Mouse (Mus musculus): ENCODE measurements at regions not wholly inside any gene's neighbourhood (a gene's known extent, or its start where the extent isn't known, plus 50 kb on each side); places are given as distances from the start of the nearest gene placed in this dataset.

DNA sequence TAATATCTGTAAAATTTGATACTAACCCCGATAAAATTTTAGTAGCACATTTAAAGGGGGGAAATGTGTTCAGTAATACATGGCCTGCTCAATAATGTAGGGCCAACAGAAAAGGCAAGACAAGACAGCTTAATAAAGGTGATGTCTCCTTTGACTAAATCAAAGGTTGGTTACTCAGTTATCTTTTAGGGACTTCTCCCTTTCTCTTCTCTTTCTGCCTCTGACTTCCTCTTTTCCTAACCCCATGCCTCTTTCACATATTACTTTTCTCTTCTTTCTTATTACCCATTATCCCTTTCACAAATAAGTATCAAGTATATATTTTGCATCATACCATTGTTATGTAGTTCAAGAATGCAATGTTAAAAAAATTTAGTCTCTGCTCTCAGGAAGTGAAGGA is 510.2 kb upstream of the Kif18a start:
- Histone ChIP-seq H3K27ac (replicated peaks) (no peak overlapping the region), H3K4me2 (replicated peaks; ENCODE audit: low read depth) (no peak overlapping the region), H3K27me3 (ENCODE audit: control insufficient read depth, insufficient read depth, low read length) (no peaks in the 10 kb centered on the region), H3K4me1 (replicated peaks; ENCODE audit: control insufficient read depth, insufficient read depth) (no peaks in the 10 kb centered on the region), H3K9ac (ENCODE audit: low read length) (no peak overlapping the region), H3K9me3 (ENCODE audit: control insufficient read depth, low read length) (no peaks in the 10 kb centered on the region), H3K36me3 (ENCODE audit: control insufficient read depth, insufficient read depth, low read length) (no peaks in the 10 kb centered on the region), H3K4me3 (ENCODE audit: low read depth, low read length) (no peak overlapping the region)
- ATAC-seq (ENCODE audit: low FRiP score, low TSS enrichment) (no peak), DNase-seq (ENCODE audit: low spot score) (no peak)
- WGBS, result 89% methylated on average over 1 of the region's 1 CpGs
- no peak for TF ChIP-seq CTCF (IDR thresholded peaks at IDR 0.05; ENCODE audit: low read depth)
- TF ChIP-seq EP300 (optimal IDR thresholded peaks at IDR 0.05), result no peak

DNA sequence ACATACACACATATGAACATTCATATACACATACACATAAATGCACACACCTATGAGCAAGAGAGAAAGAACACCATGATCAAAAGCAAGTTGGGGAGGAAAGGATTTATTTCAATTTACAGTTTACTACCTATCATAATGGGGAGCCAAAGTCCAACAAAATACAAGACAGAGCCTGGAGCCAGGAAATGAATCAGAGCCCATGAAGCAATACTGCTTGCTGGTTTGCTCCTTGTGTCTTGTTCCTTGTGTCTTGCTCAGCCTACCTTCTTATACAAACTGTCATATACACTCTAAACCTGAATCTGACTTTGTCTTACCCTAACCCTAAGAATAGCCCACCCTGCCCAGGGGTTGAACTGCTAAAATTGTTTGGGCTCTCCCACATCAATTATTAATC is 497.1 kb upstream of the Kif18a start:
- Histone ChIP-seq H3K9me3 (ENCODE audit: control insufficient read depth, low read length) (no peaks in the 10 kb centered on the region), H3K4me2 (replicated peaks; ENCODE audit: low read depth) (no peak overlapping the region), H3K27ac (replicated peaks) (no peak overlapping the region), H3K4me1 (replicated peaks; ENCODE audit: control insufficient read depth, insufficient read depth) (no peaks in the 10 kb centered on the region), H3K4me3 (ENCODE audit: low read depth, low read length) (no peak overlapping the region), H3K36me3 (ENCODE audit: control insufficient read depth, insufficient read depth, low read length) (no peaks in the 10 kb centered on the region), H3K9ac (ENCODE audit: low read length) (no peak overlapping the region), H3K27me3 (ENCODE audit: control insufficient read depth, insufficient read depth, low read length) (no peaks in the 10 kb centered on the region)
- DNase-seq (ENCODE audit: low spot score) (no peak), ATAC-seq (ENCODE audit: low FRiP score, low TSS enrichment) (no peak)
- TF ChIP-seq CTCF (IDR thresholded peaks at IDR 0.05; ENCODE audit: low read depth), result no peak
- no peak for TF ChIP-seq EP300 (optimal IDR thresholded peaks at IDR 0.05)

DNA sequence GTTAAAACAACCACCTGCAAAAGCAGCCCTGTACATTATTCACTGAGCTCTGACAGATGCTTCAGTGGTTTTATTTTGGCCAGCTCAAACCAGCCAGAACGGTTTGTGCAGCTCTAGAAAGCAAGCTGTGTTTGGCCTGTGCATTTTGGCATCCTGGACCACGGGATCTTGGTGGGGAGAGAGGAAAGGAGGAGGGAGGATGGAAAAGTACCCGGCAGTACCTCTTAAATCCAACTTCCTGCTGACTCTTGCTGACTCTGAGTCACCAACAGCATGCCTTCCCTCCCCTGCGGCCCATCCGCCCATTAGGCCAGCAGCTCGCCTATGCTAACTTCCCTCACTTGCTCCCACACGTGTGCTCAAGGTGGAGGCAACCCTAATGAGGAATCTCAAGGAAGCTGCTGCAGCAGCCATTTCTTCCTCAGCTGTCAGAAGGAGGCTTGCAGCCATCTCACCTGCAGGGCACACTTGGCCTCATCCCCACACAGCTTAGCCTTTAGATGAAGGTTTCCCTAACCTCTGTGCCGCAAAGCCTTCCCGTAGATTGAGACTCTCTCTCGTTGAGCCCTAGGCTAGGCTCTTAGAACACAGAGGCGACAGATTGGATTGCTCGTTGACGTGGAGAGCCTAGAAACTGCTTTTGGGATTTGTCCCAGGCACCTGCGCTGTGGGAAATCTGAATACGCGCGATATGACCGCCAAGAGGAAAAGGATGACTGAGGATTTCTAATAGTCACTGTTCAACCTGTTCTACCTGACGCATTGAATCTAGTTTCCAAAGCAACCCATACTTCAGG is 495.2 kb upstream of the Kif18a start:
- ATAC-seq (ENCODE audit: low FRiP score, low TSS enrichment) (no peak), DNase-seq (ENCODE audit: low spot score) (no peak)
- no peaks in the 10 kb centered on the region for H3K27me3 ChIP-seq (ENCODE audit: control insufficient read depth, insufficient read depth, low read length)
- no peak for TF ChIP-seq CTCF (IDR thresholded peaks at IDR 0.05; ENCODE audit: low read depth)
- no peak for TF ChIP-seq EP300 (optimal IDR thresholded peaks at IDR 0.05)
- 78% methylated on average over 19 of the region's 19 CpGs for WGBS
- no peaks in the 10 kb centered on the region for H3K9me3 ChIP-seq (ENCODE audit: control insufficient read depth, low read length)
- no peak overlapping the region for H3K9ac ChIP-seq (ENCODE audit: low read length)
- H3K4me2 ChIP-seq (replicated peaks; ENCODE audit: low read depth), result no peak overlapping the region
- no peaks in the 10 kb centered on the region for H3K36me3 ChIP-seq (ENCODE audit: control insufficient read depth, insufficient read depth, low read length)
- no peaks in the 10 kb centered on the region for H3K4me1 ChIP-seq (replicated peaks; ENCODE audit: control insufficient read depth, insufficient read depth)
- H3K4me3 ChIP-seq (ENCODE audit: low read depth, low read length), result no peak overlapping the region
- H3K27ac ChIP-seq (replicated peaks), result no peak overlapping the region

DNA sequence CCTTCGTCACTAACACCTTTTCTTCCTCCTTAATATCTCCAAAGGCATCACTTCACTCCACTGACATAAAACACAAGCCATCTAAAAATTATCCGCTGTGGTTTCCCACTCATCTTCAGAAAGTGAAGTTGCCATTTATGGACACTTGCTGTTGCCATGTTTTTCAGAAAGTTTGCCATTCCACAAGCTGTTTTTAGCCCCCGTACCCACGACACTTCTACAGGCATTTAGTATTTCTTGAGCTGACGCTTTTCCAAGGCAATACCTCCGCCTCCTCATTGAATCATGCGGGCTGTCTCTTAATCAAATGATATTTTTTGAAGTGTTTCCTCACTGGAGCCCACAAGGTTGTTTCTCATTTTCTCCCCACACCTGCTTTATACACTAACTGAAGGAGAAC is 491.4 kb upstream of the Kif18a start:
- no peak overlapping the region for H3K27ac ChIP-seq (replicated peaks)
- no peak for TF ChIP-seq CTCF (IDR thresholded peaks at IDR 0.05; ENCODE audit: low read depth)
- TF ChIP-seq EP300 (optimal IDR thresholded peaks at IDR 0.05), result no peak
- 87% methylated on average over 7 of the region's 7 CpGs for WGBS
- no peaks in the 10 kb centered on the region for H3K4me1 ChIP-seq (replicated peaks; ENCODE audit: control insufficient read depth, insufficient read depth)
- DNase-seq (ENCODE audit: low spot score) (no peak), ATAC-seq (ENCODE audit: low FRiP score, low TSS enrichment) (no peak)
- no peak overlapping the region for H3K4me2 ChIP-seq (replicated peaks; ENCODE audit: low read depth)
- H3K36me3 ChIP-seq (ENCODE audit: control insufficient read depth, insufficient read depth, low read length), result no peaks in the 10 kb centered on the region
- no peak overlapping the region for H3K9ac ChIP-seq (ENCODE audit: low read length)
- H3K4me3 ChIP-seq (ENCODE audit: low read depth, low read length), result no peak overlapping the region
- H3K9me3 ChIP-seq (ENCODE audit: control insufficient read depth, low read length), result no peaks in the 10 kb centered on the region
- H3K27me3 ChIP-seq (ENCODE audit: control insufficient read depth, insufficient read depth, low read length), result no peaks in the 10 kb centered on the region

DNA sequence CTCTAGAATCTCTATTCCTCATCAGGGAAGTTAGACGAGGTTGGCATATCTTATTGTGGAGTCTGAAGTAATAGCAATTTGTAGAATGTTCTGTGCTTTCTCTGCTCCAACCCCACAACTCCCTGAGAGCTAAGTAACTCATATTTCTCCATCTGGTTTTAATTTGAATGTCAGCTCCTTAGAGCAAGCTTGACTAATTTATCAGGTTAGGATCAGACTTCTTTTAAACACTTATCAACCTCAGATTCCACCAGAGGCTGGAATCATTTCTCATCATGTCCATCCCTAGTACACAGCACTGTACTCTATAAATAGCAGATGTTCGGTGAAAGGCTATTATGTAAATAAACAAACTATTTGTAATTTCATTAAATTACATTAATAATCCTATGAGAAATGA is 485.4 kb upstream of the Kif18a start:
- Histone ChIP-seq H3K27ac (replicated peaks) (no peak overlapping the region), H3K9ac (ENCODE audit: low read length) (no peak overlapping the region), H3K9me3 (ENCODE audit: control insufficient read depth, low read length) (no peaks in the 10 kb centered on the region), H3K4me2 (replicated peaks; ENCODE audit: low read depth) (no peak overlapping the region), H3K4me1 (replicated peaks; ENCODE audit: control insufficient read depth, insufficient read depth) (no peaks in the 10 kb centered on the region), H3K27me3 (ENCODE audit: control insufficient read depth, insufficient read depth, low read length) (no peaks in the 10 kb centered on the region), H3K36me3 (ENCODE audit: control insufficient read depth, insufficient read depth, low read length) (no peaks in the 10 kb centered on the region), H3K4me3 (ENCODE audit: low read depth, low read length) (no peak overlapping the region)
- 47% methylated on average over 2 of the region's 2 CpGs for WGBS
- ATAC-seq (ENCODE audit: low FRiP score, low TSS enrichment), result no peak
- TF ChIP-seq CTCF (IDR thresholded peaks at IDR 0.05; ENCODE audit: low read depth) (no peak), EP300 (optimal IDR thresholded peaks at IDR 0.05) (no peak)
- no peak for DNase-seq (ENCODE audit: low spot score)

DNA sequence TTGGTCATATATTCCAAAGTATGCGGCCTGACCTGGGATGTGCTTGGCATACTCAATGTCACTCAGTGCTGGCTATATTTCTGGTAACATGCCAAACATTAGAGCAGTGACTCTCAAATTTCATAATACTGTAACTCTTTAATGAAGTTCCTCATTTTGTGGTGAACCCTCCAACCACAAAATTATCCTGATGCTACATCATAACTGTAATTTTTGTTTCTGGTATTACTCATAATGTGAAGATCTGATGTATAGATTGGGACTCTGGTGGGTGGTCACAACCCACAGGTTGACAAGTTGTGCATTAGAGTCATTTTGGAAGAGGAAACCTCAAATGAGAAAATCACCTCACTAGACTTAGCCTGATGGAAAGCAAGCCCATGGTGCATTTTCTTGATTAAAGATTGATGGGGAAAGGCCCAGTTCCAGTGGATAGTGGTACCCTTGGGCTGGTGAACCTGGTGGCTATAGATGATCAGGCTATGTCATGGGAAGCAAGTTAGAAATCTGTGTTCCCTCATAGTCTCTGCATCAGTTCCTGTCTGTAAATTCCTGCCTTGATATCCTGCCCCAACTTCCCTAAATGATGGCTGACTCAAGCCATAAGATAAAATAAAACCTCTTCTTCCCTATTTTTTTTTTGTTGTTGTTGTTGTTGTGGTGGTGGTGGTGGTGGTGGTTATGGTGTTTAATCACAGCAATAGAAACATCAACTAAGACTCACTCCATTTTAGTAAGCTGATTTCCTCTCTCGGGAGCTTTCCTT is 483.5 kb upstream of the Kif18a start:
- H3K4me3 ChIP-seq (ENCODE audit: low read depth, low read length), result no peak overlapping the region
- no peaks in the 10 kb centered on the region for H3K9me3 ChIP-seq (ENCODE audit: control insufficient read depth, low read length)
- no peaks in the 10 kb centered on the region for H3K4me1 ChIP-seq (replicated peaks; ENCODE audit: control insufficient read depth, insufficient read depth)
- ATAC-seq (ENCODE audit: low FRiP score, low TSS enrichment) (no peak), DNase-seq (ENCODE audit: low spot score) (no peak)
- WGBS, result 84% methylated on average over 2 of the region's 2 CpGs
- no peak for TF ChIP-seq CTCF (IDR thresholded peaks at IDR 0.05; ENCODE audit: low read depth)
- no peak for TF ChIP-seq EP300 (optimal IDR thresholded peaks at IDR 0.05)
- no peak overlapping the region for H3K9ac ChIP-seq (ENCODE audit: low read length)
- no peaks in the 10 kb centered on the region for H3K27me3 ChIP-seq (ENCODE audit: control insufficient read depth, insufficient read depth, low read length)
- H3K36me3 ChIP-seq (ENCODE audit: control insufficient read depth, insufficient read depth, low read length), result no peaks in the 10 kb centered on the region
- no peak overlapping the region for H3K27ac ChIP-seq (replicated peaks)
- H3K4me2 ChIP-seq (replicated peaks; ENCODE audit: low read depth), result no peak overlapping the region

Measured in stomach, postnatal 0 days (tissue).